Mouse (Mus musculus): ENCODE measurements around the gene Fxr2. TPM values are rescaled to one million over a fixed set of nuclear protein-coding genes. Genes with fewer than 3 reads are reported as not detected.
A peak's percentile ranks its signal among the peaks of the same experiment; 100 is the strongest.

The Fxr2 gene
- polyA plus RNA-seq, 1 experiment = 27.8 TPM

DNA sequence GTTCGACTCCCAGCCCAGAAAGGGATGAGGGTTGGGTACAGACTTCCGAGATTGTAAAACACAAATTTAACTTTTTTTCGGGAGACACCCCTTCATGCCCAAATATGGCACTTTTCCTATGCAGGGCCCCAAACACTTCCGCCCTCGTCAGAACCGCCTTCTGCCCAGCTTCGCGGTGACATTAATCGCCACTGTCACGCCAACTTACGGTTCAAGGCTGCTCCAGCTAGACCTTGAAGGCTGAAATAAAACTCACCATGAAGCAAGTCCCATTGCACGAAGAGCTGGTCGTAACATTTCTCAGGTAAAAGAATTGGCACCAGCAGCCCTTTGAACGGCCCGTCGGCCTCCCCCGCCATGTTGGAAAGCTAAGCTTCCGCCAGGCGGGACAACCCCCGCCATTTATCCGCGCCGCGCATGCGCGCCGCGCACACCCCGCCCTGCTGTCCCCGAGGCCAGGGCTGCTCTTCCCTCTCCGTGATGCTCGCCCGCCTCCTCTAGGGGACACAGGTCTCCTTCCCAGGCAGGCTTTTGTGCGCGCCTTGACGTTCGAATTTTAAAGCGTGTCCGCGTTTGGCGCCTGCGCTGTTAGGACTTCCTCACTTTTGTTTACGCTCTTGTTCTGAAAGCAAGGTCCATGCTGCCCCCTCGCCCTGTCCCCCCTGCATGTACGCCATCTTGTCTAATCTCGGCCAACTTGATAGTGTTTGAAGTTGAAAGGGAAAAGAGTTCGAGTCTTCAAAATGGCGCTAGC is 29.6 kb downstream of the Fxr2 start, which contains the start of gene Mpdu1:
TSS of gene Mpdu1 (minus strand) at position 430 of the 754 bp plus-strand sequence.
- peak within 1 kb of the TSS; percentile 73 for H3K4me3 ChIP-seq (ENCODE audit: insufficient read depth, low read depth, low read length)
- H3K27ac ChIP-seq (replicated peaks; ENCODE audit: low read depth, low read length) = peak within 1 kb of the TSS; percentile 98
- H3K4me1 ChIP-seq (ENCODE audit: control insufficient read depth, insufficient read depth, insufficient read length, low read length) = peaks cover 10% of the 10 kb centered on the region

DNA sequence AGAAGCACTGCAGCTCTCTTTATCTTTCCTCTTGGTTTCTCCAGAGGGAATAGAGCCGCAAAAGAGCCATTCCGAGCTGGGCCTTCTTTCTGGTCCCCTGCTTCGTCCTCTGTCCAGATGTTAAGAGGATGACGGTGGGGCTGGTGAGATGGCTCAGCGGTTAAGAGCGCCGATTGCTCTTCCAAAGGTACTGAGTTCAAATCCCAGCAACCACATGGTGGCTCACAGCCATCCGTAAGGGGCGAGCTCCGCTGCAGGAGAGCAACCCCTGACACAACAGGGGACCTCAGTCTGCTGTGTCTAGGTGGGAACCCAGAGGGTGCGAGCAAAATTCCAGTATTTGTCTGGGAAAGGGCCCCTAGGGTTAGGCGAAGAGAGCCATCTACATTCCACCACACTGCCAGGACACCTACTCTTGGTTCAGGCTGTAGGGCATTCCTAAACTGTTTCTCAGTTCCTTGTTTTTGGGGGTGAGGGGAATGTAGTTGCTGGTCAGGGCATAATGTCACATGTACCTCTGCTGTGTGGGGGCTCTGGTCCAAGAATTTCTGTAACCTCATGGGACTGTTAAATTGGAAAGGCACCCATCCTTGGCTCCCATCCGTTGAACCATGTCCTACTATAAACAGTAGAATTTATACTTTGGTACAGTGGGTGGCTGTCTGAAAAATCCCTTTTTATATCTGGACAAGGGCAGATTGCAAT is 30.3 kb downstream of the Fxr2 start:
- peaks cover 10% of the 10 kb centered on the region for H3K4me1 ChIP-seq (ENCODE audit: control insufficient read depth, insufficient read depth, insufficient read length, low read length)
- peak overlapping the region; percentile 85 for H3K27ac ChIP-seq (replicated peaks; ENCODE audit: low read depth, low read length)
- peak overlapping the region; percentile 45 for H3K4me3 ChIP-seq (ENCODE audit: insufficient read depth, low read depth, low read length)

DNA sequence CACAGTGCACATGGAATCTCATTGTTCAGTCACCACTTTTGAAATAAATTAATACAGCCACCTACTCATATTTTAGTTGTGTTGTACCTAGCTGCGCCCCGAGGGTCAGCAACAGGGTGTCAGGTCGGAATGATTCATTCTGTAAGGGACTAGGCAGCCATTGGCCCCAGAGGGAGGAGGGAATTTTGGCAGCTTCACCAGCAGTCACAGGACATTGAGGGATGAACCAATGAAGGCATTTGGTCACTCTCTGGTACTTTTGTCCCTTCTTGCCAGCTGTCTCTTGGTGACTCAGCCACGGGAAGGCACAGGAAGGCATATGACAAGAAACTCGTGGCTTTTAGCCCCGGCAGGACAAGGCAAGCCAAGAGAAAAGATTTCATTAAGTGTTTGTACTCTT is 31.0 kb downstream of the Fxr2 start:
- Histone ChIP-seq H3K27ac (replicated peaks; ENCODE audit: low read depth, low read length) (peak overlapping the region; percentile 85), H3K4me1 (ENCODE audit: control insufficient read depth, insufficient read depth, insufficient read length, low read length) (peaks cover 10% of the 10 kb centered on the region), H3K4me3 (ENCODE audit: insufficient read depth, low read depth, low read length) (no peak overlapping the region)

DNA sequence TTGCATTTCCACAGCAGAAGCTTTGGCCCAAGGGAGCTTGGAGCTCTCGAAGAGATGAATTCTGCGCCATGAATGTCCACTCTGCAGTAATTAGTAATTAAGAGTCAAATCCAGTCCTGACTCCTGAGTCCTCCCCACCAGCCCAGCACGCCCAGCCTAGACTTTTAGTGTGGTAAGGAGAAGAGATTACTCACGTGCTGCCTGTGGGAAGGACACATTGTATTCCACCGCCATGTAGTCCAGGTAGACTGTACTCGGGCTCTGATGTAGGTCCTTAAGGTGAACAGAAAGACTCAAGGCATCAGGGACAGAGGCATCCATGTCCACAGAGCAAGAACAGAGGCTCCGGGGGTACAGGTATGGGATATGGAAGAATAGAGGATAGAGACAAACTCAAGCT is 32.1 kb downstream of the Fxr2 start:
- H3K4me1 ChIP-seq (ENCODE audit: control insufficient read depth, insufficient read depth, insufficient read length, low read length) = peaks cover 10% of the 10 kb centered on the region
- H3K27ac ChIP-seq (replicated peaks; ENCODE audit: low read depth, low read length) = peak overlapping the region; percentile 85
- H3K4me3 ChIP-seq (ENCODE audit: insufficient read depth, low read depth, low read length) = peak overlapping the region; percentile 38

DNA sequence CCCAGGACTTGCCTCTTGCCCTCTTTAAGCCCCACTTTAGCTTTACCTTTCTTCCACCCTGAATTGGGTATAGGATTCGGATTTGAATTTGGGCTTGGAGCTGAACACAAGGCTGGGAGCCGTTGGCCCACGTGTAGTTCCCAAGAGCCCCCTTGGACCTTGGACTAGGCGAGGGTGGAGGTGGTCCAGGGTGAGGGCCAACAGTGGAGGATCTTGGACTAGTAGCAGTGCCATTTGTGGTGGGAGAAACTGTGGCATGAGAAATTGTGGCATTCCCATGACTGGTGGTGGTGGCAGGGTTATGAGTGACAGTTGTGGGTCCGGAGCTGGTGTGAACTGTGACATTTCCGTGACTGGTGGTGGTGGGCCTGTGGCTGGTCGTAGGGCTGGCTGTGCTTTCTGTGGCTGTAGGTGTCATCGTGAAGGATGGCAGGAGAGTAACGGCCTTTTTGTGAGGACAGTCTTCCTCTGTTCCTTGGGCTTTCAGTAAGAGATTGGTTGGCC is 32.7 kb downstream of the Fxr2 start:
- H3K4me1 ChIP-seq (ENCODE audit: control insufficient read depth, insufficient read depth, insufficient read length, low read length) = peaks cover 10% of the 10 kb centered on the region
- peak overlapping the region; percentile 85 for H3K27ac ChIP-seq (replicated peaks; ENCODE audit: low read depth, low read length)
- peak overlapping the region; percentile 38 for H3K4me3 ChIP-seq (ENCODE audit: insufficient read depth, low read depth, low read length)

DNA sequence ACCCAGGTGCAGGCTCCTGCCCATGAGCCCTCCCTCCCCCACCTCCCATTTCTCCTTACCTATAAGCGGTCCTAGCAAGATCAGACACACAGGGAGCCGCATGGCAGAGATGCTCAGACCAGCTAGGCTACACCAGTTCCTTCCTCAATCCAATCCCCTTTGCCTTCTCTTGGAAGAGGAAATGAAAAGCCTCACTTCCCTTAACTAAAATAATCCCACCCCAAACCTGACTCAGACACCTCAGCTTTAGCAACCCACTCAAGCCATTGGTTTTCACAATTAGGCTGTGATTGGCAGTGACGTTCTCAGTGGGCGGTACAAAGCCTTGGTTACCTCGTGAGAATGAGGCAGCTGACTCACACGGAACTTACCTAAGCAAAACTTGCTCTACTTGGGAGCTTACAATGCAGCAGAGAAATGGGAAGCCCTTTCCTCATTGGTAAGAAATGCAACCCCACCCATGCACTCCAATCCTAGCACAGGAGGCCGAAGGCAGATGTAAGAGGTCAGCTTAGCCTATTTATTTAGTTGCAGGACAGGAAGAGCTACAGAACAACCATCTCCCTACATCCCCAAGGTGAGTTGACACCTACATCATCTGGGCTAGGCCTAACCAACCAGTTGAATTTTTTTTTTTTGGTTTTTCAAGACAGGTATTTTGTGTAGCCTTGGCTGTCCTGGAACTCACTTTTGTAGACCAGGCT is 33.3 kb downstream of the Fxr2 start, which contains the start of gene Cd68:
TSS of gene Cd68 (minus strand) at position 193 of the 704 bp plus-strand sequence.
- Histone ChIP-seq H3K4me3 (ENCODE audit: insufficient read depth, low read depth, low read length) (peak within 1 kb of the TSS; percentile 38), H3K27ac (replicated peaks; ENCODE audit: low read depth, low read length) (peak within 1 kb of the TSS; percentile 85), H3K4me1 (ENCODE audit: control insufficient read depth, insufficient read depth, insufficient read length, low read length) (peaks cover 10% of the 10 kb centered on the region)

DNA sequence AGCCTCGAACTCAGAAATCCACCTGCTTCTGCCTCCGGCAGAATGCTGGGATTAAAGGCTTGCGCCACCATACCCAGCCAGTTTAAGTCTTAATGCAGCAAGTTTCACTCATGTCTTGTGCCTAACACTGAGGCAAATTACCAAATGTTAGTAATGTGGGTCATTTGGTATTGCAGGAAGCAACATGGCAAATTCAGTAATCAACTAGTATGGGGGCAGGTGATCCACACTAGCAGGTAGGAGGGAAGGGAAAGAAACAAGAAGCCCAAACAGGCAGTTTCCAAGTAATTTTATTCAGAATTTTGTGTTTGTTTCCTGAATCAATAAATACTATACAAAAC is 33.8 kb downstream of the Fxr2 start:
- Histone ChIP-seq H3K27ac (replicated peaks; ENCODE audit: low read depth, low read length) (no peak overlapping the region), H3K4me1 (ENCODE audit: control insufficient read depth, insufficient read depth, insufficient read length, low read length) (peaks cover 10% of the 10 kb centered on the region), H3K4me3 (ENCODE audit: insufficient read depth, low read depth, low read length) (no peak overlapping the region)

DNA sequence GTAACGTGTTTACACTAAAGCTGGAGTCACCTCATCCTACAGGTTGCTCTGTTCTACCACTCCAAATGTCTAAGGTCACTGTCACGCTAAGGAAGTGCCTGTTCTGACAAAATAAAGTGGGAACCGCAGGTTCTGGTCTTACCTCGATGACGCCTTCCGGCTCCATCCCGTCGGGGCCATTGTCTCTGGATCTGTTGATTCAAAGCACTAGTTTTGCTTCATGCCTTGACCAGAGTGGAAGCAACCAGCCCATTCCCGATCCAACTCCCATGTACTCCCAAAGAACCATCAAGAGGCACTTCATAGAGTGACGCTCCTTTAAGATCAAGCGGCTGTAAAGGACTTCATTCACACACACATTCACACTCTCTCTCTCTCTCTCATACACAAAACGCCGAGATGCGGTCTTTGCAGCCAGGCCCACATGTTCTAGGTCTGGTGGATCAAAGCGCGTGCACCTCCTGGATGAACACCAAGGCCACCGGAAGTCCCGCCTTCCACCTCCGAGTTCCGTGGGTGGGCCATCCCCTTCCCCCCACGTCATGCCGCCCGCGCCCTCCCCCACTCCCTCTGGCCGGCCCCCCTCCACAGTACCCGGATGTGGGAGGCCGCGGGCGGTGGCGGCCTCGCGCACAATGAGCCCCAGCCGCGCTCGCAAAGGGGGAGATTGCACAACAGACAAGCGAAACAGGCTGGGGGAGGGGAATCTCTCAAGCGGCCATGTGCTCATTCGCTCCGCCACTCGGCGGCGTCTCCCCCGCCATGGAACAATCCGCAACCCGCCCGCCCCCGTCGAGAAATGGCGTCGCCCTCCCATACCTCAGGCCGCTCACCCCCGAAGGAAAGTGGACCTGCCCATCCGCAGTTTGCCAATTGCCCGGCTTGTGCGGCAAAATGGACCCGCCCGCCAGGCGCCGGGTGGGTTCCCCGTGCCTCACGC is 38.3 kb downstream of the Fxr2 start:
- H3K4me1 ChIP-seq (ENCODE audit: control insufficient read depth, insufficient read depth, insufficient read length, low read length) = no peaks in the 10 kb centered on the region
- H3K4me3 ChIP-seq (ENCODE audit: insufficient read depth, low read depth, low read length) = peak overlapping the region; percentile 95
- peak overlapping the region; percentile 94 for H3K27ac ChIP-seq (replicated peaks; ENCODE audit: low read depth, low read length)

DNA sequence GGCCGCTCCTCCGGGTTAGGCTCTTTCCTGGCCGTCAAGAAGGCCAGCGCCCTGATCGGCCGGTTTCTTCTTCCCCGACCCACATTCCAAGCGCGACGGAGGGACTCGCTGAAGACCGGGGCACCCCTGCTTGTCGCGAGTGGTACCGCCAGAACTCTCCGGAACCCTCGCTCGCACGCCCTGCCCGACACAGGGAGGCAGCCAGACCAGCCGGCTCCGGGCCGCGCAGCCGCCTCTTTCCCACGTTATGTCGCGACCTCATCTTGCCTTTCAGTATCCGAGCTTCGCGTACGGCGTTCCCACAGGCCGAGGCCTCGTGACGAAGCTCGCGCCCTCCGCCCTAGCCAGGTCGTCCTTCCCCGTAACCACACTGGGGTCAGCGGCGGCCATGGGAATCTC is 38.9 kb downstream of the Fxr2 start:
- H3K27ac ChIP-seq (replicated peaks; ENCODE audit: low read depth, low read length) = peak overlapping the region; percentile 94
- H3K4me3 ChIP-seq (ENCODE audit: insufficient read depth, low read depth, low read length) = peak overlapping the region; percentile 95

DNA sequence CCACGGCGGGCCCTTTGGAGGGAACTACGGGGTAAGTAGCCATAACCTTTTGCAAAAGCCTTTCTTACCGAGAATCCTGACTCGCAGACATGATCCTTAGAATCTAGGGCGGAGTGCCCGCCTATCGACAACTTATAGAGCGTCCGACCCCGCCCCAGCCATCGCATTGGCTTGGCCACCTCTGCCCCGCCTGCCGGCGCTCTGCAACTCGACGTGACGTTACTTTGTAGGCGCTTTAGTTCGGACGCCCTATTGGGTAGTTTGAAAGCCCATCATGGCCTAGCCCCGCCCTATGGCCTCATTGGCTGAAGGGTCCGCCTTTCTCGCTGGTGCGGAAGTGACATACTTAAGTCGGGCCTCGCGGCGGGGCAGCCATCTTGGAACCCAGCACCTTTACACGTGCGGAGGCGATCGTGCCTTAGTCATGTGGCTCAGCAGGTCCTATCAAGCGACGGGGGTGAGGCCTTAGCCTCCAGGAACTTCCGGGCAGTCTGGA is 39.5 kb downstream of the Fxr2 start, which contains the start of gene Eif4a1:
TSS of gene Eif4a1 (minus strand) at position 213 of the 496 bp plus-strand sequence.
- Histone ChIP-seq H3K27ac (replicated peaks; ENCODE audit: low read depth, low read length) (peak within 1 kb of the TSS; percentile 94), H3K4me1 (ENCODE audit: control insufficient read depth, insufficient read depth, insufficient read length, low read length) (no peaks in the 10 kb centered on the region), H3K4me3 (ENCODE audit: insufficient read depth, low read depth, low read length) (peak within 1 kb of the TSS; percentile 95)

More for the DNA sequence above, 38.9 kb downstream of the Fxr2 start:
- H3K4me1 ChIP-seq (ENCODE audit: control insufficient read depth, insufficient read depth, insufficient read length, low read length) = no peaks in the 10 kb centered on the region

DNA sequence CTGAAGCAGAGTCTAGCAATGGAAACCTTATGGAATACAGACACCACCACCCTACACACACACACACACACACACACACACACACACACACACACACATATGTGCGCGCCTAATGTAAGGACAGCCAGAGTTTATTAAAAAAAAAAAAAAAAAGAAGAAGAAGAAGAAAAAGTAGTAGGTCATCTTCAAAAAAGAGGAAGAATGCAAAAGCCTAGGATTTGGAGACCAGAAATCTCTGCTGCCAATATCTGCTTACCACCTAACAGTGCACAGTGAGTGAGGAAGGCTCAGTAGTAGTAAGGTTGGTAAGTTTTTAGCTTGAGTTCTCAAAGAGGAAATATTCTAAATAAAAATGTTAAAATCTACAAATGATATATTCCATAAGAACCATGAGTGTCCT is 46.4 kb downstream of the Fxr2 start:
- H3K27ac ChIP-seq (replicated peaks; ENCODE audit: low read depth, low read length) = no peak overlapping the region
- H3K4me1 ChIP-seq (ENCODE audit: control insufficient read depth, insufficient read depth, insufficient read length, low read length) = no peaks in the 10 kb centered on the region; the same call in 1 of the 2 replicates
- no peak overlapping the region for H3K4me3 ChIP-seq (ENCODE audit: insufficient read depth, low read depth, low read length)

DNA sequence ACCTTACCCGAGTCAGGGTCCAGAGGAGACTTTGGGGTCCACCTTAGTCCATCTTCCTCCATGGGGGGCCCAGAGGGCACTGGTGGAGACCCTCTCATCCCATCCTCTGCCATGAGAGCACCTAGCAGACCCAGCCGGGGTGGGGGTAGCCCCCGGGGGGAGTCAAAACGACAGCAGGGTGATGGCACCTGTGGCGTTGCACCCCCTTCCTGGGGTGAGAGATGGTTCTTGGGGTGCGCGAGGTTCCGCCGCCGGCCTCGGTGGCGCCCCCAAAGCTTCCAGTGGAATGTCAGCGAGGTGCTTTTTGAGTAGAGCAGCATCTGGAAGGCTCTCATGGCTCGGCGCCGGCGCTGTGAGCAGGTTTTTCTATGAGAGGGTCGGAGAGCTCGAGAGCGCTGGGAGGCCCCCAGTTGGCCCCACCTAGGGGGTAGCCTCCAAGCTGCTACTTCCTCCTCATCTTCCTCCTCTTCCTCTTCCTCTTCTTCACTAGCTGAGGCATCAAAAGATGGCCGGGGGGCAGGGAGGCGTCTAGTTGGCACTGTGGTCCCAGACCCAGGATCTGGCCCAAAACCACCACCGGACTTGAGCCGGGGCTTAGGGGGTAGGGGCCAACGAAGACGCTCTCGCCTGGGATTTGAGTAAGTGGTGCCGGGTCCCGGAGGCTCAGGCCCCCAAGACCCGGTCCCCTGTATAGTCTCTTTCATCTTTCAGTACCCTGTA is 47.5 kb downstream of the Fxr2 start:
- H3K4me3 ChIP-seq (ENCODE audit: insufficient read depth, low read depth, low read length) = peak overlapping the region; percentile 77; the same call in 1 of the 2 replicates
- no peak overlapping the region for H3K27ac ChIP-seq (replicated peaks; ENCODE audit: low read depth, low read length)
- H3K4me1 ChIP-seq (ENCODE audit: control insufficient read depth, insufficient read depth, insufficient read length, low read length) = peaks cover 5% of the 10 kb centered on the region

DNA sequence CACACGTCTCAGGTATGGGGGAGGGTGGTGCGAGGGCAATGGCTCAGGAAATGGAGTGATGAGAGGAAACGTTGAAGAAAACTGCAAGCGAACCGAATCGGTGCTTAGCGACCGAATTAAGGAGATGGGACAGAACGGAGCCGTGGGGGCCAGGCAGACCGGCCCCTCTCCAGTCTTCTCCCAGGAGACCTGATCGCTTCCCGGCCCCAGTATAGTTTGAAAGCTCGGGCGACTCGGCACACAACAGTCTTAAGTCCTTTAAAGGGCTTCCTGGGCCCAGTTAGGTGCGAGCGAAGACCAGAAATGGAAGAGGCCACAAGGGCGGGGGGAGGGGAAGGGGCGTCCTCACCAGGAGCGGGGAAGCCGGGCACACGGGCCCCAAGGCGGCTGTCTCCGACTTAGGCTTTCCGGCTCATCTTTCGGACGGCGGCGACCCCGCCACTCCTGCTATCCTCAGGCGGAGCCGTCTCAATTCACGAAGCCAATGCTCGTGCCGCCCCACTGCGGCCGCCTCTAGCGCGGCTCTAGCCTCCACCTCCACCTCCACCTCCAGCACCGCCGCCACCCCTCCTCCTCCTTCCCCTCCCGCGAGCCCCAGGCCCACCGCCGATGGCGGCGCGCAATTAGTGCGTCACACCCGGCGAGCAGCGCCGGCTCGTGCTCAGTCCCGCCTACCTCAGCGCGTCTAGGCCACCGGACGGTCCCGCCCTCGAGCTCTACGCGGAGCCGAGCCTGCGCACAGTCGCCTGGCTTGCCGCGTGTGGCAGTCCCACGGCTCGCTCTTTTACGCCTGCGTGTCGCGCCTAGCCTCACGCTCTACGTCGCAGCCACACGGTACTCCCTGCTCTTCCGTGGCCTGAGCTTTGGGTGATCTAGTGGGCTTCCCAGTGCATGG is 48.8 kb downstream of the Fxr2 start, which contains the start of gene Senp3:
TSS of gene Senp3 (minus strand) at position 771 of the 895 bp plus-strand sequence.
- H3K4me3 ChIP-seq (ENCODE audit: insufficient read depth, low read depth, low read length) = peak within 1 kb of the TSS; percentile 77
- H3K4me1 ChIP-seq (ENCODE audit: control insufficient read depth, insufficient read depth, insufficient read length, low read length) = peaks cover 8% of the 10 kb centered on the region
- peak within 1 kb of the TSS; percentile 64 for H3K27ac ChIP-seq (replicated peaks; ENCODE audit: low read depth, low read length)

Measured in brown adipose tissue, adult 24 weeks (tissue).